8 mouse cellular contexts compared by ENCODE assay signal in genomic region chr1:194620245-194620991, GRCm38 (mm10). TPM values are rescaled to one million over a fixed set of nuclear protein-coding genes. Genes with fewer than 3 reads are reported as not detected.
A peak's percentile ranks its signal among the peaks of the same experiment; 100 is the strongest.
DNase-seq lines count a peak whose midpoint lies in the region; ATAC-seq and TF ChIP-seq lines count a peak whose summit lies in the region.

No protein-coding gene starts in this region.

- CTCF ChIA-PET in Patski (lab: Charles Lee), result interaction anchor here (0.6 to 4.0 kb wide), 22 partner anchors 12 to 210 kb away, joined by 3 to 27 read pairs (median 4); no protein-coding TSS in a partner anchor

- peak; percentile 23 for ATAC-seq in Patski
- ATAC-seq in forebrain, embryonic 16.5 days, result peak; percentile 16
- no peak for ATAC-seq in erythroid progenitor cell, adult 5-6 weeks (replicated peaks; ENCODE audit: low FRiP score, poor library complexity, severe bottlenecking)

- peak overlapping the region; percentile 81 for H3K4me2 ChIP-seq in forebrain, embryonic 16.5 days (ENCODE audit: low read length)

- POLR2A ChIA-PET in Patski (lab: Charles Lee), result interaction anchor here (1.7 to 1.8 kb wide), 2 partner anchors 82 to 102 kb away, joined by 3 to 4 read pairs; no protein-coding TSS in a partner anchor

- in situ Hi-C loops in Patski (cut with MboI; ENCODE audit: low pct_unique_long_range_greater_than_20kb), result loop anchor here (5.0 to 10.0 kb wide), 3 partner anchors 42 to 1226 kb away; no protein-coding TSS in a partner anchor

- under 1% methylated on average over 56 of the region's 56 CpGs for WGBS in forebrain, embryonic 16.5 days

- peaks cover 25% of the 10 kb centered on the region for H3K4me1 ChIP-seq in forebrain, embryonic 16.5 days (replicated peaks; ENCODE audit: control insufficient read depth, insufficient read depth, low read length)

- no peaks in the 10 kb centered on the region for H3K9me3 ChIP-seq in forebrain, embryonic 16.5 days (ENCODE audit: control insufficient read depth, low read length)

- H3K27ac ChIP-seq in forebrain, embryonic 16.5 days (ENCODE audit: low read length), result peak overlapping the region; percentile 97

- TF ChIP-seq CTCF in Patski (IDR thresholded peaks at IDR 0.05), result no peak

- intact Hi-C loops in heart, postnatal 36 days (cut with DNase I), result loop anchor here (1.0 to 5.0 kb wide), 3 partner anchors 21 to 82 kb away; no protein-coding TSS in a partner anchor

- DNase-seq in Patski (ENCODE audit: low read depth, low spot score), result no peak
- DNase-seq in cerebellum, adult 11-12 months, result peak; percentile 71
- DNase-seq in heart, postnatal 36 days, result peak; percentile 72 to 82
- peak; percentile 59 to 61 for DNase-seq in layer of hippocampus, postnatal 36 days
- DNase-seq in lung, postnatal 4 days, result peak; percentile 81 to 87
- peak; percentile 44 for DNase-seq in right cerebral cortex, adult 18-20 months

- H3K9ac ChIP-seq in forebrain, embryonic 16.5 days (replicated peaks; ENCODE audit: low read depth, low read length), result peak overlapping the region; percentile 99

- no peaks in the 10 kb centered on the region for H3K36me3 ChIP-seq in forebrain, embryonic 16.5 days (ENCODE audit: control insufficient read depth, insufficient read depth)

- H3K4me3 ChIP-seq in forebrain, embryonic 16.5 days (replicated peaks; ENCODE audit: low read length), result peak overlapping the region; percentile 91

- H3K27me3 ChIP-seq in Patski, result no peaks in the 10 kb centered on the region
- H3K27me3 ChIP-seq in forebrain, embryonic 16.5 days (replicated peaks; ENCODE audit: control insufficient read depth, insufficient read depth, low read length), result no peaks in the 10 kb centered on the region

RNA-seq across cellular contexts. Expression of gene Plxna2, which starts 2.4 kb away (rescaled TPM):
- 26.2 TPM for polyA plus RNA-seq in Patski (2021)
- polyA plus RNA-seq in forebrain, embryonic 16.5 days (2015; fragmentation: Nextera tagmentation; extraction: Ambion mirVana), result 76.0 and 80.3 TPM in 2 replicates
- 10 to 100 TPM; 24.1 to 31.9 TPM for total RNA-seq in heart, postnatal 36 days (2021)
- total RNA-seq in layer of hippocampus, postnatal 36 days (2021), result 10 to 100 TPM; 65.0 to 73.0 TPM
- total RNA-seq in erythroid progenitor cell, adult 5-6 weeks (2015; ENCODE audit: low replicate concordance), result 0.36 and 0.84 TPM in 2 replicates
- total RNA-seq in erythroid progenitor cell, adult 5-6 weeks (2017; ENCODE audit: low replicate concordance), result 1.4 TPM in 1 of 2 replicates, not detected in the other

Comparison
In these comparisons a context has a peak if more than half of its experiments do, and no peak if none do; other contexts are left out.
1. RNA of gene Plxna2, which starts 2.4 kb away (total RNA-seq): 65.0 to 73.0 TPM in layer of hippocampus, postnatal 36 days and 24.1 to 31.9 TPM in heart, postnatal 36 days; 0.36 to 1.4 TPM in erythroid progenitor cell, adult 5-6 weeks; every median in the first group is over 10 times any median in the second.